Mouse (Mus musculus) heart, embryonic 12.5 days (tissue): ENCODE measurements around the gene Pfdn6. TPM values are rescaled to one million over a fixed set of nuclear protein-coding genes. Genes with fewer than 3 reads are reported as not detected.
"Not testable (repeated sequence)": the region's sequence is repeated elsewhere in the genome, so short reads cannot be mapped to it uniquely, and the experiment has no call there.

ENCODE experiments used
- ATAC-seq: fragments of 200-750 bp; cut with Nextera tagmentation; 2 replicates; pipeline ENCODE4 v1.8.0; 2017; ENCODE audit warnings: moderate TSS enrichment, moderate library complexity; ENCODE audit not compliant: insufficient number of reproducible peaks, low FRiP score
- H3K27ac ChIP-seq: fragments of 300-500 bp; sonication (generic); 2 replicates; pipeline ENCODE4 v1.5.1; 2016; ENCODE audit warnings: mild to moderate bottlenecking, moderate library complexity; ENCODE audit not compliant: poor library complexity, severe bottlenecking
- H3K27me3 ChIP-seq: fragments of 300-500 bp; sonication (generic); replicated peaks from 2 replicates; pipeline ENCODE4 v1.6.1; 2016; ENCODE audit warnings: mild to moderate bottlenecking, moderate library complexity
- H3K36me3 ChIP-seq: fragments of 300-500 bp; sonication (generic); 2 replicates; pipeline ENCODE4 v1.6.1; 2016; ENCODE audit warnings: mild to moderate bottlenecking, moderate library complexity
- H3K4me1 ChIP-seq: fragments of 300-500 bp; sonication (generic); replicated peaks from 2 replicates; pipeline ENCODE4 v1.6.1; 2016; ENCODE audit warnings: mild to moderate bottlenecking
- H3K4me2 ChIP-seq: fragments of 300-500 bp; sonication (generic); 2 replicates; pipeline ENCODE4 v1.6.1; 2016; ENCODE audit warnings: mild to moderate bottlenecking, moderate library complexity
- H3K4me3 ChIP-seq: fragments of 300-500 bp; sonication (generic); 2 replicates; pipeline ENCODE4 v1.5.1; 2016; ENCODE audit warnings: mild to moderate bottlenecking
- H3K9ac ChIP-seq: fragments of 300-500 bp; sonication (generic); 2 replicates; pipeline ENCODE4 v1.6.1; 2016; ENCODE audit warnings: mild to moderate bottlenecking, moderate library complexity
- H3K9me3 ChIP-seq: fragments of 300-500 bp; sonication (generic); replicated peaks from 2 replicates; pipeline ENCODE4 v1.6.1; 2016; ENCODE audit warnings: mild to moderate bottlenecking, moderate library complexity
- WGBS: fragments of 180-500 bp; shearing (Covaris S2); methylation state at CpG from one replicate; pipeline ENCODE4 v1.1.7; 2016; 5-methylcytosine and 5-hydroxymethylcytosine counted together
- polyA plus RNA-seq: library from polyadenylated mRNA; unstranded; fragments of >200 nt; fragmentation: Nextera tagmentation; extraction: Ambion mirVana; gene quantifications from 2 replicates; pipeline ENCODE4 v1.2.1, GENCODE M21; 2016

Pfdn6 gene
- polyA plus RNA-seq, 1 experiment from 2014 or later: 127 TPM

DNA sequence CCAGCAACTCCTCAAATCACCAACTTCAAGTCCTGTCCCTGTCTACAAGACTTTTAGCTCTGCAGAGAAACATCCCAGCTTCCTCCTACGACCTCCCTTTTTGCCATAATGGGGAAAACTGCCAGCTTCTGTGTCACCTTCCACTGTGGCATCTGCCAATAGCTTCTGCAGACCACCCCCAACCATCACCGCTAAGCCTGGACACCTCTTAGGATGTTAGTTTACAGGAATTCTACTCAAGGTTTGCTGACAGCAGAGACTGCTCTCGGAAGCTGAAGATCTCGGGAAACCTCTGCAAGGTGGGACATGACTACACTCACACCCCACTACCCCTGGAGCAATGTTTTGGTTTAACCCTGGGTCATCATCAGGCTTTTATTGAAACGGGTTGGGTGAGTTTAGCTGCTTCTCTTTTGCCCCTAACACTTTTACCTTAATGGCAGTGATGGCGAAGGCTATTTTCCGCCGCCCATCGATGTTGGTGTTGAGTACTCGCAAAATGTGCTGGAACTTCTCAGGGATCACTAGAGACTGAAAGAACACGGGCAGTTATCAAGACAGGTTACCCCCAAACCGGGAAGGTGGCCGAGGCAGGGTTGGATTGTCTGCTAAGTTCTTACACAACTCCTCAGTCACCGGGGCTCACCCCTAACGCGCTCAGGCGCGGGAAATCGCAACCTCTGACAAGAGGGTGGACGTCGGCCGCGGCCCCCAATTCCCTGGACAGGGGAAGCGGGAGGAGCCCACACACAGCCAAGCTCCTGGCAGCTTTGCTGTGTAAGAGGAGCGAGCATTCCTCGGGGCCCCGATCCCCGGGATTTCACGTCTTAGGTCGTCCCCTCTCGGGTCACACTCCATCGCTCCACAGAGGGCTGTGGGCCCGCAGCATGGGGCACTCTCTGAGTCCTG lies 14.8 kb upstream of the Pfdn6 start:
- WGBS: under 1% methylated on average over 33 of the region's 33 CpGs
- peaks cover 53% of the 10 kb centered on the region for H3K4me1 ChIP-seq
- peak overlapping the region; percentile 84 for H3K27ac ChIP-seq
- no peaks in the 10 kb centered on the region for H3K9me3 ChIP-seq
- H3K4me3 ChIP-seq: peak overlapping the region; percentile 89
- peak overlapping the region; percentile 96 for H3K4me2 ChIP-seq
- no peaks in the 10 kb centered on the region for H3K27me3 ChIP-seq
- ATAC-seq: peak; percentile 13
- H3K9ac ChIP-seq: peak overlapping the region; percentile 97
- H3K36me3 ChIP-seq: peaks cover 54% of the 10 kb centered on the region

DNA sequence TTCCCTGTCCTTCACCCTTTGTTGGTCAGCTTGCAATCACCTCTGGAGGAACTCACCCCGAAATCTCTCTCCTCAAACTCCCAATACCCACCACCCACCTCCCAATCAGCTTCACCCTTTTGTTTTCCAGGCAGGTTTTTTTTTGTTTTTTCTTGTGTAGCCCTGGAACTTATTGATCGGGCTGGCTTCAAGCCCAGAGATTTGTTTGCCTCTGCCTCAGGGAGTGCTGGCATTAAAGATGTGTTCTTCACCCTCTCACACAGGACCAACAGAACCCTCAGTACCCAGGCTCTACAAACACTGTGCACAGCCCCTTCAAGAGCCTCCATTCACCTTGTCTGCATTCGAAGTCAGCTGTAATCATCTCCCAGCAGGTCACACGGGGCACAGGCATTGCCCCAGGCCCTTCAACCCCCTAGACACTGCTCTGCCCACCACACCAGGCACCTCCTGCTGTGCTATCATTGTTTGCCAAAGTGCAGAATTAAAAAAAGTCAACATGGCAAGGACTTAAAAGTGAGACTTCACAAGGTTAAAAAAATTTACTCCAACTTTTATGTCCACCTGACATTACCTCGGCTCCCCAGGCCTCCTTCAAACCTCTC lies 13.9 kb upstream of the Pfdn6 start:
- peak overlapping the region; percentile 96 for H3K4me2 ChIP-seq
- H3K4me1 ChIP-seq: peaks cover 56% of the 10 kb centered on the region
- H3K4me3 ChIP-seq: peak overlapping the region; percentile 89
- H3K9ac ChIP-seq: peak overlapping the region; percentile 97
- no peaks in the 10 kb centered on the region for H3K27me3 ChIP-seq
- H3K36me3 ChIP-seq: peaks cover 54% of the 10 kb centered on the region
- 0 out of 2 replicates have a peak overlapping the region, but pooled peaks have one; percentile 19 for H3K27ac ChIP-seq
- WGBS: 35% methylated on average over 5 of the region's 5 CpGs
- H3K9me3 ChIP-seq: no peaks in the 10 kb centered on the region
- no peak for ATAC-seq

DNA sequence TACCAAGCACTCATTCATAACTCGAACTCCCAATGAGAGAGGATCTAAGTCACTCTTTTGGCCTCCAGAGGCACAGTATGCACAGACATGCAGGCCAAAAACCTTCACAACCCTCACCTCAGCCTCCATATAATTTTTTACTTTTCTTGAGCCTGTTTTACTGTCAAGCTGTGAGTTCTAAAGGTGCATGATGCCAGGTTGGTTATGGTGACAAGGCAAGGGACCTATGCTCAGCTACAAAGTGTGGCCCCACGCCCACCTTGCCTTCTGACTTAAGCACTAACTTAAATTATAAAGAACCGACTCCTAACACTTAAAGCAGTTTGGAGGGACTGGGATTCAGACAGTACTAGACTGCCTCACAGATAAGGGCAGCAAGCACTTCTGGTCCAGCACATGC lies 13.2 kb upstream of the Pfdn6 start:
- Histone ChIP-seq H3K9ac (peak overlapping the region; percentile 97; the same call in 1 of the 2 replicates), H3K27me3 (no peaks in the 10 kb centered on the region), H3K4me3 (0 out of 2 replicates have a peak overlapping the region, but pooled peaks have one; percentile 4), H3K4me2 (peak overlapping the region; percentile 91; the same call in 1 of the 2 replicates), H3K9me3 (no peaks in the 10 kb centered on the region), H3K27ac (no peak overlapping the region), H3K4me1 (peaks cover 56% of the 10 kb centered on the region), H3K36me3 (peaks cover 54% of the 10 kb centered on the region)
- ATAC-seq: no peak
- 75% methylated on average over 3 of the region's 3 CpGs for WGBS

DNA sequence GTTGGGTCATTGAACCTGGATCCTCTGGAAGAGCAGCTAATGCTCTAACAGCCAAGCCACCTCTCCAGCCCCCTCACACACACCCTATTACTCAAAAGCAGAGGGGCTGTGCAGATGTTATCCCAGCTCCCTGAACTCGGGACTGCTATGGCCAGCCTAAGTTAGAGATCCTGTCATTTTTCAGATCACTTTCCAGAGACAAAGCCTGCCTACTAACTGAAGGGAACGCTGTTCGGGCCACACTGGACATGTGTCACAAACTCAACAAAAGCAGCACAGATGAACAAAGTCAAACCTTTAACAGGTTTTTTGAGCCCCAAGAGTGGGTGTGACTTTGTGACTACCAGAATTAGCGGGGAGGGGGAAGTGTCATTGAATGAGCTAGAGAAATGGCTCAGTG lies 12.7 kb upstream of the Pfdn6 start:
- Histone ChIP-seq H3K4me3 (no peak overlapping the region), H3K27ac (no peak overlapping the region), H3K4me2 (peak overlapping the region; percentile 91), H3K4me1 (peaks cover 56% of the 10 kb centered on the region), H3K27me3 (no peaks in the 10 kb centered on the region), H3K9ac (peak overlapping the region; percentile 51), H3K36me3 (peaks cover 52% of the 10 kb centered on the region), H3K9me3 (no peaks in the 10 kb centered on the region)
- ATAC-seq: no peak
- 84% methylated on average over 4 of the region's 4 CpGs for WGBS

DNA sequence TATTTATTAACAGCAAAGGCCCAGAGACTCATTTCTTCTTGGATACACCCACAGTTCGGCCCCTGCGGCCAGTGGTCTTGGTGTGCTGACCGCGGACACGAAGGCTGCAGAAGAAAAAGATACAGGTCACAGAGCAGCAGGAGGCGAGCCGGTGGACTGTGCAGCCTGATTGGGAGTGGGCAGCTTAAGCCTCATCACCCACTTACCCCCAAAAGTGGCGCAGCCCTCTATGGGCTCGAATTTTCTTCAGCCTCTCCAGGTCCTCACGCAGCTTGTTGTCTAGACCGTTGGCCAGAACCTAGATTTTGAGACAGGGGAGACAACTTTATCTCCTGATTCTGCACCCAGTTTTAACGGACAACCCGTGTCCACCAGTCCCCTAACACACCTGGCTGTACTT lies 11.9 kb upstream of the Pfdn6 start:
- peaks cover 54% of the 10 kb centered on the region for H3K36me3 ChIP-seq
- WGBS: 70% methylated on average over 13 of the region's 13 CpGs

DNA sequence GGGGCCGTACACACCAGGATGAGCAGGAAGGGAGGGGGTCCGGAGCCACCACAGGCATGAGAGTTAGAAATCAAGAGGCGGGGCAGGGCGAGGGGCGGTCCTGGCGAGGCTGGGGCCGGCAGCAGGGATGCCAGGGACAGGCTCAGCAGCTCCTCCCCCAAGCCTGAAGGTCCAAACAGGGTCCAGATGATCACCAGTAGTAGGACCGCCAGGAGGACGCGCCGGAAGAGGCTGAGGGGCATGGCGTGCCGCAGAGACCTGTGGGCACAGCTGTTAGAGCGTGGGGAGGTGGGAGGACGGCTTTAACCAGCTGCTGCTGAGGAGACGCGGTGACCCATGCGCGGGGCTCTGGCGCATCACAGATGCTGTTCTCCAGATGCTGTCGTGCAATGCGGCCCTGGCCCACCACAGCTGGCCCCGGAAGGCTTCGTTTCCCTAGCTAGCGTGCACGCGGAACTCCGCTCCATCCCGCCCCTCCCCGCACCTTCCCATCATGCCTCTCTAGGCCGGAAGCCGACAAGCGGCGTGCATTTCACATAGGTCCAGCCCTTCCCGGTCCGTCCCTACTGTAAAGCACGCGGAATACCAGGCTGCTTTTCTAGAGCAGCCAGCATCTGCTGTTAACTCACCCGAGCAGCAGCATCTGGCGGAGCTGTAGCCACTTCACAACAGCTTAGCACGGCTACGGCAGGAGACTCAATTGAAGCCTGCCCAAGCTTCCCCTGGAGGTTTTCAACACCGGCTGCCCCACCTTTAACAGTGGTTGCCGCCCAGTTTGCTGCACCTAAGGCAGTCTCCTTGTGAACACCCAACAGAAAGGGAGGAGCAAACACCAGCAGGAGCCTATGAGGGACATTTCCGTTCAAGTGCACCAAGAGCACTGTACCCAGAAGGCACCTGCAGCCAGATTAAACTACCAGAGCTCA lies 11.1 kb upstream of the Pfdn6 start, which contains the start of gene B3galt4:
TSS of gene B3galt4 (minus strand) at position 468 of the 926 bp plus-strand sequence.
- H3K4me2 ChIP-seq: peak within 1 kb of the TSS; percentile 91
- peak within 1 kb of the TSS; percentile 88 for H3K27ac ChIP-seq
- ATAC-seq: peak; percentile 71
- H3K9ac ChIP-seq: peak within 1 kb of the TSS; percentile 71
- no peaks in the 10 kb centered on the region for H3K9me3 ChIP-seq
- H3K36me3 ChIP-seq: peaks cover 57% of the 10 kb centered on the region
- no peaks in the 10 kb centered on the region for H3K27me3 ChIP-seq
- under 1% methylated on average over 45 of the region's 45 CpGs for WGBS
- H3K4me3 ChIP-seq: peak within 1 kb of the TSS; percentile 55
- peaks cover 51% of the 10 kb centered on the region for H3K4me1 ChIP-seq

More for the DNA sequence above, 11.9 kb upstream of the Pfdn6 start:
- H3K9me3 ChIP-seq, ATAC-seq, H3K27me3 ChIP-seq: not testable (repeated sequence)
- peak overlapping the region; percentile 55; the same call in 1 of the 2 replicates for H3K4me3 ChIP-seq
- peak overlapping the region; percentile 71 for H3K9ac ChIP-seq
- peak overlapping the region; percentile 88; the same call in 1 of the 2 replicates for H3K27ac ChIP-seq
- peaks cover 56% of the 10 kb centered on the region for H3K4me1 ChIP-seq
- peak overlapping the region; percentile 91 for H3K4me2 ChIP-seq

DNA sequence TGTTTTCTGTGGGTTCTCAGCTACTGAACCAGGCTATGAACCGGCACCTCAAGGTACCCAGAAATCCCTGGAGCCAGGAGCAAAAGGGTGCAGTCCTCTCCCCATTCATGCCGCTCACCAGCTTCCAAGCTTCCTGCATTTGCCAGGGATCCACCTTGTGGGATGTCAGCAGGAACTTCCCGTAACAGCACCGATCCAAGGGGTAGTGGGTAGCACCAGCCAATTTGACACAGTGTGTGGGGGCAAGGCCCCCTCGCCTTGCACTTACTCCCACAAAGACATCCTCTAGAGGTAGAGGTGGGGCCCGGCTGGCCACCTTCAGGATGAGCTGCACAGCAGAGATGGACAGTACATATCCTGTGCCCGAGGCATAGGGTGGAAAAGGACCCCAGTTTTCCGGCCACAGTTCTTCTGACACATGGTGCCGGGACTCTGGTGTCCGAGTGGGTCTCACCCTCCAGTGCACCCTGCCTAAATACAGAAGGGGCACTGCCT lies 10.0 kb upstream of the Pfdn6 start:
- Histone ChIP-seq H3K27me3 (no peaks in the 10 kb centered on the region), H3K27ac (peak overlapping the region; percentile 88; the same call in 1 of the 2 replicates), H3K4me3 (peak overlapping the region; percentile 55), H3K9ac (peak overlapping the region; percentile 71), H3K36me3 (peaks cover 67% of the 10 kb centered on the region), H3K9me3 (no peaks in the 10 kb centered on the region), H3K4me2 (peak overlapping the region; percentile 91), H3K4me1 (peaks cover 51% of the 10 kb centered on the region)
- no peak for ATAC-seq
- 74% methylated on average over 10 of the region's 10 CpGs for WGBS

DNA sequence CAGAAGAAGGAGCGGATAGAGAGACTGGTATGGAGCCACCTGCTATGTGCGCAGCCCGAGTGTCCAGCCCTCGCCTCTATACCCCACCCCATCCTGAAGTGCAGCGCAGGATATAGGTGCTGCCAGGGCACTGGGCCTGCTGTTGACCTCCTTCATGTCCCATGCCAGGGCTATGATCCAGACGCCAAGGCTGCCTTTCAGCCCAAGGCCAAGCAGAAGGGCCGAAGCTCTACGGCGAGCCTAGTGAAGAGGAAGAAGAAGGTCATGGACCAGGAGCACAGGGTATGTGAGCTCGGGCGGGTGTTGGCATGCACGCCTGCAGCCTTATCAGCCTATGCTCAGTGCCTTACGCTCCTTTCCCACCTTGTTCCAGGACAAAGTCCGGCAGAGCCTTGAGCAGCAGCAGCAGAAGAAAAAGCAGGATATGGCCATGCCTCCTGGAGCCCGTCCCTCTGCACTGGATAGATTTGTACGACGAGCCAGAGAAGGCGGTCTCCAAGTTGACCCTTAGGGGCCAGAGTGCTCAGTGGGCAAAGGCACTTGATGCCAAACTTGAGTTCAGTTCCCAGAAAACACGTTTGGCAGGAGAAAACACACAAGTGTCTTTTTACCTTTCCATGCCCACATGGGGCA lies 8.9 kb upstream of the Pfdn6 start:
- Histone ChIP-seq H3K4me3 (no peak overlapping the region), H3K36me3 (peaks cover 71% of the 10 kb centered on the region), H3K9me3 (no peaks in the 10 kb centered on the region), H3K27me3 (no peaks in the 10 kb centered on the region), H3K4me2 (no peak overlapping the region), H3K4me1 (peaks cover 44% of the 10 kb centered on the region), H3K9ac (no peak overlapping the region), H3K27ac (no peak overlapping the region)
- ATAC-seq: no peak
- 87% methylated on average over 19 of the region's 19 CpGs for WGBS

DNA sequence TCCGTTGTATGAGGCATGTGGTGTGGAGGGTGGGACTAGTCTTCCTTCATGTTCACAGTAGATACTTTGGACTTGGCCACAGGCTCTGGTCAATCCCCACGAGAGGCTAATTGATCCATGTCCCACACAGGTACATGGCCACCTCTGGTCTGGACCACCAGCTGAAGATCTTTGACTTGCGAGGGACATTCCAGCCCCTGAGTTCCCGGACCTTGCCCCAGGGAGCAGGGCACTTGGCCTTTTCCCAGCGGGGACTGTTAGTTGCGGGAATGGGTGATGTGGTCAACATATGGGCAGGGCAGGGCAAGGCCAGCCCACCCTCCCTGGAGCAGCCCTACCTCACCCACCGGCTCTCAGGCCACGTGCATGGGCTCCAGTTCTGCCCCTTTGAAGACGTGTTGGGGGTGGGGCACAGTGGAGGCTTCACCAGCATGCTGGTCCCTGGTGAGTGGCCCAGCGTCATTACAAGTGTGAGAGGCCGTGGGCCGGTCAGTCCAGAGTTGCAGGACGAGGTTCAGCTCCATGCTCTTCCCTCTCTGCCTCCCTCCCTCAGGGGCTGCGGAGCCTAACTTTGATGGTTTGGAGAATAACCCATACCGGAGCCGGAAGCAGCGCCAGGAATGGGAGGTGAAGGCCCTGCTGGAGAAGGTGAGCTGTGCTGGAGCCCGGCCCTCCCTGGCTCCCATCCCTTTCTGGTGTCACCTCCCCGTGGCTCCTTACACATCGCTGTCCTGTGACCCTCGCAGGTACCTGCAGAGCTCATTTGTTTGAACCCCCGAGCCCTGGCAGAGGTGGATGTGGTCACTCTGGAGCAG lies 8.2 kb upstream of the Pfdn6 start:
- H3K27me3 ChIP-seq: no peaks in the 10 kb centered on the region
- peaks cover 70% of the 10 kb centered on the region for H3K36me3 ChIP-seq
- WGBS: 90% methylated on average over 22 of the region's 22 CpGs
- H3K4me1 ChIP-seq: peaks cover 36% of the 10 kb centered on the region
- H3K27ac ChIP-seq: no peak overlapping the region
- no peak overlapping the region for H3K4me3 ChIP-seq
- no peaks in the 10 kb centered on the region for H3K9me3 ChIP-seq
- no peak overlapping the region for H3K4me2 ChIP-seq
- no peak overlapping the region for H3K9ac ChIP-seq
- no peak for ATAC-seq
